Mouse (Mus musculus) kidney, postnatal 25 days (tissue): ENCODE data around the gene Prdm5.
A peak's percentile ranks its signal among the peaks of the same experiment; 100 is the strongest.

Experiments
- DNase-seq, 2 experiments: peaks; one replicate each; pipeline ENCODE4 v3.0.0; 2021; ENCODE audit warnings: mixed read lengths in 2 of 2

The Prdm5 gene

GRCm38 (mm10) chr6:65778861-65779688 lies at the start of gene Prdm5:
Gene Prdm5, plus strand, starts transcription at chr6:65778988.
- DNase-seq: peak; percentile 48 to 81

- no peak for DNase-seq
These were observed 39.3 kb upstream of the Prdm5 start for GRCm38 (mm10) chr6:65739442-65739841.

- no peak for DNase-seq
These were observed 35.5 kb upstream of the Prdm5 start for GRCm38 (mm10) chr6:65743144-65743870.

- no peak for DNase-seq
These were observed 35.0 kb upstream of the Prdm5 start for GRCm38 (mm10) chr6:65743871-65744202.

- DNase-seq: peak in 1 of 2 experiments; percentile 30
These were observed 20.6 kb upstream of the Prdm5 start for GRCm38 (mm10) chr6:65758214-65758613.

GRCm38 (mm10) chr6:65759174-65759573 lies 19.6 kb upstream of the Prdm5 start:
- DNase-seq: no peak

GRCm38 (mm10) chr6:65760073-65760472 lies 18.7 kb upstream of the Prdm5 start:
- no peak for DNase-seq

GRCm38 (mm10) chr6:65764459-65764858 lies 14.3 kb upstream of the Prdm5 start:
- no peak for DNase-seq

GRCm38 (mm10) chr6:65765057-65765456 lies 13.7 kb upstream of the Prdm5 start:
- DNase-seq: peak; percentile 46 to 59

- no peak for DNase-seq
These were observed 12.9 kb upstream of the Prdm5 start for GRCm38 (mm10) chr6:65765752-65766397.

GRCm38 (mm10) chr6:65767911-65768310 lies 10.9 kb upstream of the Prdm5 start:
- no peak for DNase-seq

- DNase-seq: no peak
These were observed 5.2 kb upstream of the Prdm5 start for GRCm38 (mm10) chr6:65773566-65773965.

GRCm38 (mm10) chr6:65779689-65780233 lies 973 bp downstream of the Prdm5 start:
- DNase-seq: no peak

- no peak for DNase-seq
These were observed 2.7 kb downstream of the Prdm5 start for GRCm38 (mm10) chr6:65781441-65781840.

GRCm38 (mm10) chr6:65783670-65784069 lies 4.9 kb downstream of the Prdm5 start:
- no peak for DNase-seq

- no peak for DNase-seq
These were observed 14.1 kb downstream of the Prdm5 start for GRCm38 (mm10) chr6:65792923-65793322.

- no peak for DNase-seq
These were observed 17.8 kb downstream of the Prdm5 start for GRCm38 (mm10) chr6:65796552-65796951.

GRCm38 (mm10) chr6:65797276-65797675 lies 18.5 kb downstream of the Prdm5 start:
- no peak for DNase-seq

- DNase-seq: no peak
These were observed 19.6 kb downstream of the Prdm5 start for GRCm38 (mm10) chr6:65798390-65798789.

- DNase-seq: no peak
These were observed 32.9 kb downstream of the Prdm5 start for GRCm38 (mm10) chr6:65811685-65812084.

GRCm38 (mm10) chr6:65818039-65818747 lies 39.4 kb downstream of the Prdm5 start:
- DNase-seq: no peak

- no peak for DNase-seq
These were observed 49.9 kb downstream of the Prdm5 start for GRCm38 (mm10) chr6:65828656-65829055.

GRCm38 (mm10) chr6:65831443-65831842 lies 52.7 kb downstream of the Prdm5 start:
- DNase-seq: no peak
